Mouse (Mus musculus): Measurements from ENCODE around the gene Fndc3b.

The Fndc3b gene

GRCm38 (mm10) chr3:27709096-27709905 lies 1.8 kb downstream of the Fndc3b start:
- in situ Hi-C loops (cut with MboI) = loop anchor here (25.0 kb wide), 1 partner anchor 1078 kb away; the partner anchor contains the start of gene Eif5a2

GRCm38 (mm10) chr3:27708581-27708980 lies 2.5 kb downstream of the Fndc3b start:
- in situ Hi-C loops (cut with MboI) = loop anchor here (25.0 kb wide), 1 partner anchor 1079 kb away; the partner anchor contains the start of gene Eif5a2

DNA sequence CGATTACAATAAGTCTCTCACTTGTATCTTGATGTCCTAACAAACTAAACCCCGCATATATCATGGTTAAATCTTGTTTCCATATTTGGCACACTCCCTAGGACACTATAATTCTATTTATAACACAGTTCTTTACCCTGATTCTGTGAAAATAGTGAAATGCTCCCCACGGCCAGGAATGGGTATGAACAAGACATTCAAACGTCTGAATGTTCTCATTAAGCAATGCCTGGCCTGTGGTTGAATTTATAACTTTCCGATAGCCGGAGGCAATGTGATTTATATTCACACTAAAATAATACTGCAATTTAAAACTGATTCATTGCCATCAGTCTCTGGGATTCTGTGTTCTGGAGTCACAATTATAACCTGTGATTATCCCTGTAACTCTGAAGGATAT lies 5.3 kb downstream of the Fndc3b start:
- in situ Hi-C loops (cut with MboI) = loop anchor here (25.0 kb wide), 1 partner anchor 1082 kb away; the partner anchor contains the start of gene Eif5a2

GRCm38 (mm10) chr3:27705056-27705455 lies 6.1 kb downstream of the Fndc3b start:
- in situ Hi-C loops (cut with MboI) = loop anchor here (25.0 kb wide), 1 partner anchor 1082 kb away; the partner anchor contains the start of gene Eif5a2

DNA sequence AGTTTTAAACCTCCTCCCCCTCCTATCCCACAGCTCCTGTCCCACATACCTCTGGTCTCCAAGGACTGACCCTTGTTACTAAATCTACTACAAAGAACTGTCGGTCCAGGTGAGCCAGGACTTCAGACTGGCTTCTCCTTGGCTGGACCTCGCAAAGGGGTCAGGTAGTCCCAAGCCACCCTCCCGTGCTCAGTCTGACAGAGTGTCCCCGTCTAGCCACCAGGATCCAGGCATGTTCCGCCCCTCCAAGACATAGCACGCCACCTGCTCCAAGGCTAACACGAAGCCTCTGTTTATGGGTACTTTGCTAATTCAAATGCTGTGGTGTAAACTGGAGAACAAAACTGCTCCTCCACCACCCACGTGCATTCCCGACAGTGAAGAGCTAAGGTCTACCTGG lies 6.5 kb downstream of the Fndc3b start:
- in situ Hi-C loops (cut with MboI) = loop anchor here (25.0 kb wide), 1 partner anchor 1083 kb away; the partner anchor contains the start of gene Eif5a2

DNA sequence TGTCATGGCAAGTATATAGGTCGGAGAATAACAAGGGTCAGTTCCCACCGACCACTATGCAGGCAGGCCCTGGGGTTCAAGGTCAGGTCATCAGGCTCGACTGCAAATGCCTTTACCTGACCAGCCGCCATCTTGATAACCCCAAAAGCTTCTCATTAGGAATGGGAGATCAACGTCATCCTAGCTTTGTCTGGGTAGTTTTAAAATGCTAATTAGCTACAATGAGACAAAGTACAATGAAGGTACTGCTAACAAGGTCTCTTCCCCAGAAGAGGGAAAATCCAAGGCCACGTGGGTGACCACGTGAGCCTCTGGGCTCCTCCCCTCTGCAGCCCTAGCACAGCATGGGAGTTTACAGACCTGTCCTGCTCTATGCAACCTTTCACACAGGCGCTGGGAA lies 7.6 kb downstream of the Fndc3b start:
- in situ Hi-C loops (cut with MboI) = loop anchor here (25.0 kb wide), 1 partner anchor 1084 kb away; the partner anchor contains the start of gene Eif5a2

DNA sequence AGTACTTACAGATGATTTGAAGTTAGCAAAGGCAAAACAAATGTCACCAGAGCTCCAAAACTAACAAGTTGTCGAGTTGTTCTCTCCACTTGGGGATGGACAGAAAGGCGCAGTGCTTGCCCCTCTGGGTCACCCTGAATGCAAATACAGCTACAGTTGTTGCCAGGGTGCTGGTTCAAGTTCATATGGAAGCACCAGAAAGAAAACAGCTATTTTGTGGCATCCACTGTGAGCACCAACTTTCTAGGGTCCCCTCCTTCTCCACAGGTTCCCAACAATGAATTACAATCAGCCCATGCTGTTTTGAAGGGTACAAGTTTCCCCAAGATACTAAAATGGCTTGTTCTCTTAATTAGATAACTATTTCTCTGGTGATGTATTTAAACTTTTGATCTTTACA lies 8.0 kb downstream of the Fndc3b start:
- in situ Hi-C loops (cut with MboI) = loop anchor here (25.0 kb wide), 1 partner anchor 1084 kb away; the partner anchor contains the start of gene Eif5a2

DNA sequence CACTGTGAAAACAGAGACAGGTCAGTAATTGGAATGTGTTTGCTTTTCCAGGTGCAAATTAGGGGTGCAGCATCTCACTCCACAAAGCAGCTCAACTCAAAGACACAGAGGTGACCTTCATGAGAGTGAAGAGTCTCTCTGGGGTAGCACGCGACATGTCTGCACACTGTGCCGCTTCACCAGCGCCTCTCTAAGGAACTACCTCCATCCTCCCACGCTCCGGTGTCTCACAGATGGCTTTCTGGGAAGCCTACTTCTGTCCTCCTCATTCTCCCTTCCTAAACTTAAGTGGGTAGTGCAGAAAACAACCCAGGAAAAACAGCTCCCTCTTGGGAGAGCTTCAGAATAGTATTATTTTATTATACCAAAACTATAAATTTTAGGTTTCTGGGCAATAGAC lies 12.4 kb downstream of the Fndc3b start:
- in situ Hi-C loops (cut with MboI) = no loop called here

DNA sequence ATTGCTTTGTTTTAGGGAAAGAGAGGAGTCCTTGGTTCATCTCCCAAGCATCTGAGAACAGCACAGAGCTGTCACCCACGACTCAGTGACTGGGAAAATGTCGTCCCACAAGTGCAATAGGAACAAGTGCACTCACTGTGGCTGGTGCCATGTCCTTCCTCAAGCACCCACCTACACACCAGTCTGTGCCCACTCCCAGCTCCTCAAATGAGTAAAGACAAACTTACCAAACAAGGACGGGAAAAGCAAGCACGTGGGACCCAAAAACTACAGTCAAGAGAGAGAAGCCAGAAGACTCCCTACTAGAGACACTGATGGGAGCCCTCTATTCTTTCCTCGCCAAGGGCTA lies 14.7 kb downstream of the Fndc3b start:
- in situ Hi-C loops (cut with MboI) = no loop called here

DNA sequence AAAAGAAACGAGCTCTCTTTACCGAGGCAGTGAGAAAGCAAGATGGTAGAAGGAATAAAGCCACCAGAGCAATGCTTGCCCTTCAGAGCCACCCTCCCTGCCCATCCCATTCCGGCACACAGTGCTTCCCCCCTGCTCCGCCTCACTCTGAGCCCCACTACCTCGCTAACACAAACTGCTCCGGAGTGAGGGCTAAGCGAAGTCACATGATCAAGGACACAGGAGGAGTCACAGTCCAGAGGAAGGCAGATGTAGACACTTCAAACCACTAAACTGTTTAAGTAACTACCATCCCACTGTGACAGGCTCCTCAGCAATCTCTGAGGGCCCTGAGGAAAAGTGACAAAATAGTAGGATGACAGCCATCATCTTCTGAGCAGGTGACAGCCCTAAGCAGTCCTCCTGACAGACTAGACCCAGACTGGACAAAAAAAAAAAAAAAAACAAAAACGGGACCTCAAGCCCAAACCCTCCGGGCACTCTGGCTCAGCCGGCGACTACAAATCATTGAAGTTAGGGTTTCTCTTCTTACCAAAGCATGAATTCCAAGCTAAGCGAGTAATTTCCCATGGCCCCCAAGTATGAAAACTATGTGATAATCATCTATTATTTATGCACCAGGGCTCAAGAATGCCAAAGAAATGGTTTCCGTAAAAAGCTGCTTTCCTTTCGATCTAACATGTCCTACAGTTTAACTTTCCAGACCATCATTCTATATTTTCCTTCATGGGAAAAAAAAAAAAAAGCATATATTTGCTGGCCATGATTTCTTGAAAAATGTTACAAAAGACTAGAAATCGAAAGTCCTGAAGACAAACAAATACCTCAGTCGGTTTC lies 15.3 kb downstream of the Fndc3b start:
- in situ Hi-C loops (cut with MboI) = no loop called here

DNA sequence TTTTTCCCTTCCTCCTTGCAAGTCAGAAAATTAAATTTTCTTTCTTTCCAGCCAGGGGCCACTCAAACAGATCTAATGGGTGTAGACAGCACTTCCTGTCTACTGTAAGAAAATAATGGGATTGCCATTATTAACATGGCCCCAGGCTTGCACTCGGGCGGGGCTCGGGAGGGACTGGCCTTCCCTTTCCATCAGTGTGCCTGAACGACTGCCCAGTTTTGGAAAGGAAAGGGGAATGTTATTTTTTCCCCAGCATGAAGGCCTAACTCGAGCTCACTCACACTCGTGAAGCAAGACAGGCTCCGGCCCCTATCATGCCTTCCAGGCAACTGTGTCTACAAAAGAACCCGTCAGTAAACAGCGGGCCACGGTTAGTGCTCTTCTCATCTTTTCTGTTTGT lies 16.5 kb downstream of the Fndc3b start:
- in situ Hi-C loops (cut with MboI) = no loop called here

- in situ Hi-C loops (cut with MboI) = no loop called here
Observed at GRCm38 (mm10) chr3:27694111-27694510, 17.0 kb downstream of the Fndc3b start.

- in situ Hi-C loops (cut with MboI) = no loop called here
Observed at GRCm38 (mm10) chr3:27691486-27692160, 19.5 kb downstream of the Fndc3b start.

DNA sequence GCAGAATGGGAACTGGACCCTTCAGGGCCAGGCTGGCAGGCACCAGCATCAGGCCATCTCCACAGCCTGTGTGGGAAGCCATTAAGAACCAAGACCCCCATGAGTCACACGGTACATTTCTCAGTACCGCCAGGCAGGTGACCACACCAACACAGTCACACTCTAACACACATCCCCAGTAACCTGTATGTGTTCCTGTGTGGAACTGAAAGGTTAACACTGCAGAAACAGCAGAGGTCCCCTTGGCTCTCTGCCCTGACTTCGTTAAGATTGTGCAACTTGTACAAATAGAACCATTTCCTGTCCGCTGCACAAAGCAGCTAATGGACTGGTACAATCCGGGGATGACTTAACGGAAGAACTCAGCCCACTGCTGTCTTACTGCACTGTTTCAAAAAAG lies 21.1 kb downstream of the Fndc3b start:
- in situ Hi-C loops (cut with MboI) = no loop called here

DNA sequence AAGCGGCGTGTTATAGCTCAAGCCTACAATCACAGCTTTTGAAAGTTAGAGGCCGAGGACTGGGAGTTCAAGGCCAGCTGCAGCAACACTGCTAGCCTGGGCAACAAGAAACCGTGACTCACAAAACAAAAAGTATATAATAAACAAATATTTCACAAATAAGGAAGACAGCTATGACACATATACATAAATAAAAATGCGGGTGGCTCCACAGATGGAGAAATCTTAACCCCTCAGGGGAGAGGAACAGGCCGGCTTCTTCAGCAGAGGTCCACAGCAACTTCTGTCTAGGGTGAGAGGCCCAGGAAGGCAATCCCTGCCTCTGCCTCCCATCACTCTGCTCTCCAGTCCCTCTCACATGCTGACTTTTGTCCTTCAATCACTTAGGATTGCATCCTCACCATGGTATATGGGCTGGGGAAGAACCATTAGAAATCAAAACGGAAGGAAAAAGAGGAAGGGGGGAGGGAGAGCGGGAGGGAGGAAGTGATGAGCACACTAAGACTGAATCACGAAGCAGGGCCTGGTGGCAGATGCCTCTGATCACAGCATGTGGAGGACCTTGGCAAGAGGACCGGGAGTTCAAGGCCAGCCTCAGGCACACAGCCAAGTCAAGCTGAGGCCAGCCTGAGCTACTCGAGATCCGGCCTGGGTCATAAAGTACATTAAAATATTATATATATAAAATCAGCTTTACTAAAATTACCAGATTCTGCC lies 21.8 kb downstream of the Fndc3b start:
- in situ Hi-C loops (cut with MboI) = no loop called here

DNA sequence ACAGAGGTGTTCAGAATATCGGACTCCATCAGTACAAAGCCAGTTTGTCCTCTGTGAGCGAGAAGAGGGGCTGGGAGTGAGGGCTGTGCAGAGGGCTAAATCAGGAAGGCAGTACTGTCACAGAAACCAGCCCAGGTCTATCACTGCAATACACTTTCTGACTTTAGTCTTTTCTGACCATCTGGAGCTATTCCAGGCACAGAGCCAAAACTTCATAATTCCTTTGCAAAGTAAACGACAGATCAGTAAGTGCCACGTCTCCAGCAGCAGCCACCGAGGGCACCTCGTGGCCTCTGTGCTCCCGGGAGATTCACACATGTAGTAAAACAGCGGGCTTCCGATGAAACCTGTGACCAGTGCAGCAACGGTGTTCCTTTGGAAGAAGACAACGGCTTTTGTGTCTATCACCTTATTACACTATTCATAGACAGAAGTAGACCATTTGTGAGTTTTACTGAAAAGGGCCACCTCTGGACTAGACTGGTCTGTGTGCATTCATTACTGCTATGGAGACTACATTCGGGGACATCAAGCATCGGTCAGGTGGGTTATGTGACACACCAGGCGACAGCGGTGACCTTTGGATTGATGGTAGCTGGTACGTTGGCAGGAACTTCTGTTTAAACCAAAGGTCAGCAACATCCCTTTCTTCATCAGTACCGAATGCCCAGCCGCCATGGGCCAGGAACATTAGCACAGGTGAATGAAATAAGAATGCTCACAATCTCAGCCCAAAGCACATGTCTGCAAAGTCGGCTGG lies 24.2 kb downstream of the Fndc3b start:
- in situ Hi-C loops (cut with MboI) = no loop called here

DNA sequence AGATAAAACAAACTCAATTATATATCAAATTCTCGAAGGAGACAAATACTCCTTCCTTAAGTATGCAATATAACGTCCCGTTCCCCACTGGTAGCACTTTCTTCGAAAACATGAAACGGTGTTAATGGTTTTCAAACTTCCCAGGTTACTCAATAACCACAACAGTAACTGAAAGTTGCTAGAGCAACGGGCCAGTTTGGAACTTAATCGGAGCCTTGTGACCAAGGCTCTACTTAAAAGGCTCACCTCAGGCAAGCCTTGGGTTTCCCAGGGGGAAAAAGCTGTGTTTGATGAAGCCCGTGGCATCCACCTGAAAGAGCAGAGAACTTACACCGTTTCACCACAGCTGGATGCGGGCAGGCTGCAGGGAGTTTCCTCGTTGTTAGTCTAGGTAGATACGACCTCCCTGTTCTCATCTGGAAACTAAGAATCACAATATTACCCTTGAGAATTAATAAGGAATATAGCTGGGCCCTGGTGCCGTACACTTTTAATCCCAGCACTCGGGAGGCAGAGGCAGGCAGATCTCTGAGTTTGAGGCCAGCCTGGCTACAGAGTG lies 25.4 kb downstream of the Fndc3b start:
- in situ Hi-C loops (cut with MboI) = no loop called here

- in situ Hi-C loops (cut with MboI) = no loop called here
Observed at GRCm38 (mm10) chr3:27685134-27685533, 26.0 kb downstream of the Fndc3b start.

DNA sequence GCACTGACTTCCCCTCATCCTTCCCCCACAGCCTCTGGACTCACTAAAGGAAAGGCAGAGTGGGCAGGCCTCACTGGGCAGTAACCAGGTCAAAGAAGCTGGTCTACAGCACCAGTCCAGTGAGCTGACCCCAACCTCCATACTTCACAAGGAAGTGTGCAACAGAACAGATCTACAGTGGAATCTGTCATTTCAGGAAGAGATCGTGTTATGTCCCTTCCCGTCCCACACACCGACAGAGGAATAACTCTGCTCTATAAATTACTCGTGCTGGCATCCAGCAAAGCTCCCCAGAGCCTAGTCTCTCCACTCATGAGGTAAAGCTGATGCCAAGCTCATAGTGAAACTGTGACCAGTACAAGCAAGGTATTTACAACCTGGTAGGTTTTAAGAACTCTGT lies 27.7 kb downstream of the Fndc3b start:
- in situ Hi-C loops (cut with MboI) = no loop called here

GRCm38 (mm10) chr3:27677574-27677973 lies 33.5 kb downstream of the Fndc3b start:
- in situ Hi-C loops (cut with MboI) = no loop called here
